Mouse (Mus musculus) embryonic fibroblast, embryonic 13.5 days (primary cell): Measurements from ENCODE around the gene BC061237.
"Not testable (repeated sequence)": the region's sequence is repeated elsewhere in the genome, so short reads cannot be mapped to it uniquely, and the experiment has no call there.

ENCODE experiments used
- CTCF ChIP-seq: IDR thresholded peaks from 2 replicates; pipeline ENCODE4 v1.5.1; 2011; ENCODE audit warnings: mild to moderate bottlenecking, control low read depth, low read length, moderate library complexity, borderline replicate concordance; ENCODE audit not compliant: insufficient read depth
- POLR2A ChIP-seq: IDR thresholded peaks from 2 replicates; pipeline ENCODE4 v1.6.1; 2011; ENCODE audit warnings: low read depth, mild to moderate bottlenecking, control low read depth, low read length, moderate library complexity

- not testable (repeated sequence) for TF ChIP-seq CTCF, POLR2A
Observed at GRCm38 (mm10) chr14:44517976-44518375, 25.7 kb downstream of the BC061237 start, which contains the start of gene Gm17093.
